Mouse (Mus musculus) G1E (cell line): ENCODE results near the gene Baiap2. TPM values are rescaled to one million over a fixed set of nuclear protein-coding genes. Genes with fewer than 3 reads are reported as not detected.

Experiments
- ATAC-seq: 2 replicates; pipeline ENCODE4 v1.8.0; 2016; ENCODE audit warnings: mild to moderate bottlenecking; ENCODE audit not compliant: insufficient number of reproducible peaks, poor library complexity, low FRiP score, severe bottlenecking; ENCODE audit errors: extremely low read depth
- DNase-seq: peaks from one replicate; pipeline ENCODE4 v3.0.0; 2012; ENCODE audit warnings: low spot score
- H3K27me3 ChIP-seq: 2 replicates; pipeline ENCODE4 v1.6.1; 2012; ENCODE audit warnings: mild to moderate bottlenecking, low read length, inconsistent platforms; ENCODE audit not compliant: insufficient read depth
- H3K36me3 ChIP-seq: replicated peaks from 2 replicates; pipeline ENCODE3; 2012; ENCODE audit warnings: mild to moderate bottlenecking, inconsistent platforms
- H3K4me1 ChIP-seq: 2 replicates; pipeline ENCODE4 v1.6.1; 2012; ENCODE audit warnings: low read depth, low read length, inconsistent platforms, mixed read lengths; ENCODE audit not compliant: insufficient read depth
- H3K4me3 ChIP-seq: 2 replicates; pipeline ENCODE4 v1.5.1; 2012; ENCODE audit warnings: low read depth, mild to moderate bottlenecking, inconsistent platforms, low read length, moderate library complexity, mixed read lengths
- H3K9me3 ChIP-seq: replicated peaks from 2 replicates; pipeline ENCODE4 v1.6.1; 2012; ENCODE audit warnings: inconsistent platforms
- CTCF ChIP-seq: IDR thresholded peaks from 2 replicates; pipeline ENCODE4 v1.5.1; 2012; ENCODE audit warnings: low read depth, low read length, inconsistent platforms, mixed read lengths
- GATA1 ChIP-seq: IDR thresholded peaks from 2 replicates; pipeline ENCODE4 v1.6.1; 2012; ENCODE audit warnings: borderline replicate concordance, low read length, inconsistent platforms, mixed read lengths
- GATA2 ChIP-seq: IDR thresholded peaks from 2 replicates; pipeline ENCODE4 v1.6.1; 2012; ENCODE audit warnings: low read depth, low read length, inconsistent platforms, borderline replicate concordance
- POLR2AphosphoS5 ChIP-seq: IDR thresholded peaks from 2 replicates; pipeline ENCODE4 v1.6.1; 2012; ENCODE audit warnings: low read depth, low read length, inconsistent platforms; ENCODE audit not compliant: insufficient replicate concordance
- TAL1 ChIP-seq: conservative IDR thresholded peaks from 2 replicates; pipeline ENCODE4 v1.6.1; 2012; ENCODE audit warnings: low read depth, low read length, inconsistent platforms, mixed read lengths
- polyA plus RNA-seq: library from polyadenylated mRNA; stranded (reverse); fragments of >175 nt; gene quantifications from 2 replicates; pipeline ENCODE4 v1.2.3, GENCODE M21; 2012
- total RNA-seq, 2 experiments: library from RNA; stranded (forward) in 1 of 2; stranded (reverse) in 1 of 2; fragments of 200-1000 nt in 1 of 2; fragments of >200 nt in 1 of 2; fragmentation: Nextera tagmentation in 1 of 2; gene quantifications; 2 replicates each; pipeline ENCODE4 v1.2.3; 2014 to 2017

Gene Baiap2
- total and polyA plus RNA-seq, 3 experiments: 0.98 to 14.0 (median 3.6) TPM

DNA sequence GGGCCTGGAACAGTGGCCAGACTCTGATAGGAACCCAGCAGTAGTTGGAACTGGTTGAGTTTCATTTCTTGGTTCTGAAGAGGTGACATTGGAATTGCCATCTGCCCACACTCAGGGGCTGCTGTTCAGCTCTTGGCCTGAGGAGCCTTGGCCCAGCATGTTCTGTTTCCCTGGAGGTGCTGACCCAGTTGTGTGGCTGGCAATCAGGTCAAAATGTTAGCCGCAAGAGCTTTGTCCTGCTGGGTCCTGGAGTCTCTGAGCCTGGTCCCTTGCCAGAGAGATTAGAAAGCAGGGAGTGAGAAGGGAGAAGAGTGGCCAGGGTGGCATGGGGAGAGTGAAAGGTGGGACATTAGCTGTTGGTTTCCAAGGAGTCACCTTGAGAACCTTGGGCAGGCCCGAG lies 6.2 kb downstream of the Baiap2 start:
- peaks cover under 1% of the 10 kb centered on the region for H3K4me1 ChIP-seq
- ATAC-seq: no peak
- peaks cover 53% of the 10 kb centered on the region for H3K27me3 ChIP-seq

DNA sequence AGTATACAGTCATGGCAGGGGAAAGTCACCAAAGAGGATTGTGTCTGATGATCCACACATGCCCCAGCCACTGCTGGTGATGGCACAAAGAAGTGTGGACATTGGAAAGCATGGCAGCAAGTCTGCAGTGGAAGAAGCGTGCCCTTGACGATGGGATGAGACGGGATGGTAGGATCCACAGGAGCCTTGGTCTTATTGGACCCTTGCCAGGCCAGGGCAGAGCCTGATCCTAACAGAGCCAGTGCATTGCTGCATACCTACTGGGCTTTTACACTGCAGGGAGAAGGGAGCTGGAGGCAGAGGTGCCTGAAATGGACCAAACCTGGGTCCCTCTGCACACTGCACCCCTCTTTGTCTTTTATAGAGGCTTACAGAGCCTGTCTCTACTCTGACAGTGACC lies 8.0 kb downstream of the Baiap2 start:
- no peak overlapping the region for H3K4me3 ChIP-seq
- no peaks in the 10 kb centered on the region for H3K36me3 ChIP-seq
- peaks cover 38% of the 10 kb centered on the region for H3K27me3 ChIP-seq
- DNase-seq (no peak), ATAC-seq (no peak)
- H3K9me3 ChIP-seq: no peaks in the 10 kb centered on the region
- no peak for TF ChIP-seq GATA1
- TF ChIP-seq GATA2: no peak
- TF ChIP-seq CTCF: no peak
- TF ChIP-seq POLR2AphosphoS5: no peak
- TF ChIP-seq TAL1: no peak
- H3K4me1 ChIP-seq: peaks cover 13% of the 10 kb centered on the region

More for the DNA sequence above, 6.2 kb downstream of the Baiap2 start:
- H3K36me3 ChIP-seq: no peaks in the 10 kb centered on the region
- no peak overlapping the region for H3K4me3 ChIP-seq
- no peak for DNase-seq
- no peaks in the 10 kb centered on the region for H3K9me3 ChIP-seq
- TF ChIP-seq GATA1 (no peak), CTCF (no peak), POLR2AphosphoS5 (no peak), GATA2 (no peak), TAL1 (no peak)

DNA sequence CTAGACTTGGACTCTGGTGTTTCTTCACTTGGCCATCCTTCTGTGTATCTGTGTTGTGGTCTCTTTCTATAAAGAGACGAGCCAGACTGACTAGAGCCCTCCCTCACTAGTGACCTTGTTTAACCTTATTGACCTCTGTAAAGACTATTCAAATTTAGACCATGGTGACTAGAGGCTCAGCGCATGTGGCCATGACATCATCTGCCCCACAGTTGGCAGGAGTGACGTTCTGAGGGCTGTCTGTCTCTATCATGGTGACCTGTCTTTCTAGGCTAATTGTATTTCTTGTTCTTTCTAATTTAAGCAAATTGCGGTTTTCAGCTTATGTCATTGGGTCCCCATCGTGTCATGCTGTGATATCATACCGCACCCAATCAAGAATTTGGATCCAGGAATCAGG lies 8.8 kb downstream of the Baiap2 start:
- DNase-seq: no peak
- peaks cover 16% of the 10 kb centered on the region for H3K4me1 ChIP-seq
- ATAC-seq: no peak
- no peaks in the 10 kb centered on the region for H3K9me3 ChIP-seq
- H3K27me3 ChIP-seq: peaks cover 31% of the 10 kb centered on the region
- no peak for TF ChIP-seq CTCF
- TF ChIP-seq TAL1: no peak
- TF ChIP-seq GATA2: no peak
- no peak for TF ChIP-seq POLR2AphosphoS5
- TF ChIP-seq GATA1: no peak
- H3K36me3 ChIP-seq: no peaks in the 10 kb centered on the region
- H3K4me3 ChIP-seq: no peak overlapping the region

DNA sequence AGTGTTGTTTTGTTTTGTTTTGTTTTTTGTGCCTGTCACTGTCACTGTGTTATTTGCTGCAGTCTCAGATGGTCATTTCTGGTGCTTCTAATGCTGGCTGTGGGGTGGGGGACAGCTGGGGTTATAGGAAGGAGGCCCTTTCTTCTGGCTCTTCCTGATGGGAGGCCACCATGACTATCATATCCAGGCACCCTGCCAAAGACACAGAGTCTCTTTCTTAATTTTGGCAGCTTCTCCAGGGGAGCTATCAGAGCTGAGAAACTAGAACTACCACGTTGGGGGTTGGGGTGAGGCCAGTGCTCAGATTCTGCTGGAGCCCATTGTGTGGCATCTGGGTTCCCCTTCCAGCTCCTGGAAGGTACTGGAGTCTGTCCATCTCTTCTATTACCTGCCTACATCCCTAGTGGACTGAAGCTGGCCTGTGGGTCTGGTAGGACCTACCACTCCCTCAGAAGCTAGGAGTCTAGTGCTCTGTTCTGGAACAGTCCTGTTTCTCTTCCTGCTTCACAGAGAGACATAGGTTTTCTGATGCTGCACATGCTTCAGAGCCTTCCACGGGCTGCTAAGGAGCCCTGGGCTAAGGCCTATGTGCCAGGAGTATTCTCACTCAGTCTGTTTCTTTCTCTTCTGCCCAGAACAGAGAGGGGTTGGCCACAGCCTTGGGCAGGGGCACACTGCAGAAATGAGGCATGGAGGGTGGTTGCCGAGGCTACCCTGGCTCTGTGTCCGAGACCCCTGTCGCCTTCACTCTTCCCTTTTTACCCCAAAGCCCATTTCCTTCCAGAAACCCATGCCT lies 10.1 kb downstream of the Baiap2 start:
- Histone ChIP-seq H3K36me3 (no peaks in the 10 kb centered on the region), H3K27me3 (peaks cover 23% of the 10 kb centered on the region; the same call in 1 of the 2 replicates), H3K9me3 (no peaks in the 10 kb centered on the region), H3K4me3 (no peak overlapping the region), H3K4me1 (peaks cover 16% of the 10 kb centered on the region)
- ATAC-seq: no peak
- no peak for TF ChIP-seq GATA2
- TF ChIP-seq GATA1: no peak
- no peak for TF ChIP-seq POLR2AphosphoS5
- no peak for TF ChIP-seq CTCF
- TF ChIP-seq TAL1: no peak
- DNase-seq: no peak

DNA sequence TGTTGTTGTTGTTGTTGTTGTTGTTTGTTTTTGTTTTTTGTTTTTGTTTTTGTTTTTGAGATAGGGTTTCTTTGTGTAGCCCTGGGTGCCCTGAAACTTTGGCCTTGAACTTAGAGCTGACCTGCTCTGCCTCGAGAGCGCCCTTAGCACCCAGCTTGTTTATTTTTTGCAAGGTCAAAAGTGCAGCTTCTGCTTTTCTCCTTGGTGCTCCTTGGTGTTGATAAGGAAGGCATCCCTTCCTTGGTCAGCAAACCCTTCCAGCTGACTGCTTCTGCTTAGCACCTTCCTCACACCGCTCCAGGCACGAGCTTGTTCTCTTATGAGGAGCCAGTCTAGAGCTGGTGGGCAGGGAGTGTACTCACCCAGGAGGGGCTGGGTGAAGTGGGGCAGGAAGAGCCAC lies 11.7 kb downstream of the Baiap2 start:
- TF ChIP-seq TAL1: no peak
- TF ChIP-seq GATA1: no peak
- no peak for TF ChIP-seq POLR2AphosphoS5
- TF ChIP-seq GATA2: no peak
- TF ChIP-seq CTCF: no peak

DNA sequence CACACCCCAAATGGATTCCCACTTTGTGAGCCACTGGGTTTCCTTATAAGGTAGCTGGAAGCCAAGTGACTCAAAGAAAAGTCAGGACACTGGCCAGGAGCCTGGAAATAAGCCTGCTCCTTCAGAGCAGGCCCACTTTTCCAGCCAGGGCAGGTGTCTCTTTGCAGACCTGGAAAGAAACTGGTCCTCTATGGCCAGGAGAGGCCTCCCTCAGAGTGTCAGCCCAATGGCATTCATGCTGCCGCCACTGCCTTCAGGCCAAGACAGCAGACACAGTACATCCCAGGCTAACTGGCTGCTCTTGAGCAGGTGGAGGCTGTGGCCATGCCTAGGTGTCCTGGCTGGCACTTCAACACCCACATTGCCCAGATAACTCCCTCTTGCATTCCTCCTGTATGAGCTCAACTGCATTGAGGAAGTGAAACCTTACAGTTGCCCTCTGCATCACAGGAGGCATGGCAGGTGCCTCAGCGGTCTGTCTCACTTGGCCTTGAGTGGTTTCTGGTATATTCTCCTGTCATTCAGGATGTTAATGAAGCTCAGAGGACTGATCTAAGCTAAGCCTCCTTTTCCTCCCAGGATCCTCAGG lies 12.3 kb downstream of the Baiap2 start:
- no peak for TF ChIP-seq POLR2AphosphoS5
- no peak for TF ChIP-seq TAL1
- TF ChIP-seq CTCF: no peak
- no peak for TF ChIP-seq GATA1
- no peak for TF ChIP-seq GATA2
- no peak for DNase-seq
- ATAC-seq: no peak
- peaks cover 9% of the 10 kb centered on the region; the same call in 1 of the 2 replicates for H3K27me3 ChIP-seq
- H3K36me3 ChIP-seq: no peaks in the 10 kb centered on the region
- peaks cover 16% of the 10 kb centered on the region for H3K4me1 ChIP-seq
- H3K4me3 ChIP-seq: no peak overlapping the region
- H3K9me3 ChIP-seq: no peaks in the 10 kb centered on the region

More for the DNA sequence above, 11.7 kb downstream of the Baiap2 start:
- Histone ChIP-seq H3K9me3 (no peaks in the 10 kb centered on the region), H3K36me3 (no peaks in the 10 kb centered on the region), H3K4me1 (peaks cover 16% of the 10 kb centered on the region), H3K27me3 (peaks cover 9% of the 10 kb centered on the region; the same call in 1 of the 2 replicates), H3K4me3 (no peak overlapping the region)
- peak; percentile 45 for ATAC-seq
- DNase-seq: no peak

DNA sequence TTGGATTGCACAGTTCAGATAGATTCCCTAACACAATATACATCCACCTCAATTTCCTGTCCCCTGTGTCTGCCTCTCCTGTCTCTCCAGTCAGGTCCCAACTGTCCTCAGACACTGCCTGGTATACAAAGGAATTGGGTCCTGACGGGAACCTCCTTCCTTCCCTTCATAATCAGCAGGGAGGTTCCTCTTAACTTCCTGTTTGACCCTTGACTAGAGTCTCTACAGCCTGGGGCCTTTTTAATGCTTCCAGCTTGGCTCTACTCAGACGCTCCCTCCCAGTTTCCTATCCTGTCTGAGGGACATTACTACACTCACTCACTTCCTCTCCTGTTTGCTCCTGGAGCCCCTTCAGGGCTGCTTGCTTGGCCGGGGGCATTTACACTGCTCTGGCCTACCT lies 12.9 kb downstream of the Baiap2 start:
- DNase-seq (no peak), ATAC-seq (no peak)
- peaks cover 9% of the 10 kb centered on the region; the same call in 1 of the 2 replicates for H3K27me3 ChIP-seq
- TF ChIP-seq CTCF: no peak
- TF ChIP-seq POLR2AphosphoS5: no peak
- TF ChIP-seq GATA2: no peak
- TF ChIP-seq TAL1: no peak
- no peak for TF ChIP-seq GATA1
- peaks cover 16% of the 10 kb centered on the region for H3K4me1 ChIP-seq
- no peaks in the 10 kb centered on the region for H3K36me3 ChIP-seq
- no peak overlapping the region for H3K4me3 ChIP-seq
- H3K9me3 ChIP-seq: no peaks in the 10 kb centered on the region
